Mouse (Mus musculus) CH12F3 (cell line): ENCODE measurements around the gene Atp6ap1l.

Experiments
- in situ Hi-C: fragments of 300-500 bp; cut with MboI; formaldehyde crosslinking; loops from 2 replicates; pipeline ENCODE4 v1.14.3; 2020; ENCODE audit warnings: low sequenced_read_pairs

Atp6ap1l gene

GRCm38 (mm10) chr13:90894819-90895218, 10.3 kb downstream of the Atp6ap1l start:
- in situ Hi-C loops = no loop called here

GRCm38 (mm10) chr13:90890111-90890510, 15.0 kb downstream of the Atp6ap1l start:
- in situ Hi-C loops = no loop called here

- in situ Hi-C loops = no loop called here
Measured at GRCm38 (mm10) chr13:90886568-90886983, 18.6 kb downstream of the Atp6ap1l start.

GRCm38 (mm10) chr13:90885856-90886532, 19.2 kb downstream of the Atp6ap1l start:
- in situ Hi-C loops = no loop called here

- in situ Hi-C loops = no loop called here
Measured at GRCm38 (mm10) chr13:90881727-90882429, 23.3 kb downstream of the Atp6ap1l start.

- in situ Hi-C loops = no loop called here
Measured at GRCm38 (mm10) chr13:90871579-90871978, 33.6 kb downstream of the Atp6ap1l start.

GRCm38 (mm10) chr13:90869157-90869556, 36.0 kb downstream of the Atp6ap1l start:
- in situ Hi-C loops = no loop called here

GRCm38 (mm10) chr13:90862138-90862537, 43.0 kb downstream of the Atp6ap1l start:
- in situ Hi-C loops = no loop called here

GRCm38 (mm10) chr13:90860888-90861431, 44.2 kb downstream of the Atp6ap1l start:
- in situ Hi-C loops = no loop called here

- in situ Hi-C loops = no loop called here
Measured at GRCm38 (mm10) chr13:90852727-90853630, 52.2 kb downstream of the Atp6ap1l start.

- in situ Hi-C loops = no loop called here
Measured at GRCm38 (mm10) chr13:90851795-90852194, 53.4 kb downstream of the Atp6ap1l start.

- in situ Hi-C loops = no loop called here
Measured at GRCm38 (mm10) chr13:90844191-90844590, 61.0 kb downstream of the Atp6ap1l start.

- in situ Hi-C loops = no loop called here
Measured at GRCm38 (mm10) chr13:90843412-90843811, 61.7 kb downstream of the Atp6ap1l start.

GRCm38 (mm10) chr13:90841213-90841553, 64.0 kb downstream of the Atp6ap1l start:
- in situ Hi-C loops = no loop called here

GRCm38 (mm10) chr13:90840530-90841212, 64.5 kb downstream of the Atp6ap1l start:
- in situ Hi-C loops = no loop called here

- in situ Hi-C loops = no loop called here
Measured at GRCm38 (mm10) chr13:90833641-90834207, 71.4 kb downstream of the Atp6ap1l start.
